Mouse (Mus musculus) intestine, embryonic 16.5 days (tissue): ENCODE measurements around the gene Myh10. TPM values are rescaled to one million over a fixed set of nuclear protein-coding genes. Genes with fewer than 3 reads are reported as not detected.

Source experiments
- ATAC-seq: fragments of 200-750 bp; cut with Nextera tagmentation; 2 replicates; pipeline ENCODE4 v1.8.0; 2017; ENCODE audit warnings: moderate TSS enrichment, moderate library complexity
- H3K27ac ChIP-seq: fragments of 300-500 bp; sonication (generic); 2 replicates; pipeline ENCODE4 v1.5.1; 2014; ENCODE audit warnings: mild to moderate bottlenecking, low read length
- H3K27me3 ChIP-seq: fragments of 300-500 bp; sonication (generic); replicated peaks from 2 replicates; pipeline ENCODE4 v1.6.1; 2014; ENCODE audit warnings: low read length, control low read depth, mixed read lengths; ENCODE audit not compliant: control insufficient read depth, insufficient read depth
- H3K36me3 ChIP-seq: fragments of 300-500 bp; sonication (generic); 2 replicates; pipeline ENCODE4 v1.6.1; 2014; ENCODE audit warnings: low read length, control low read depth; ENCODE audit not compliant: control insufficient read depth, insufficient read depth
- H3K4me1 ChIP-seq: fragments of 300-500 bp; sonication (generic); 2 replicates; pipeline ENCODE4 v1.6.1; 2014; ENCODE audit warnings: low read length, control low read depth, mixed read lengths; ENCODE audit not compliant: control insufficient read depth, insufficient read depth
- H3K4me2 ChIP-seq: fragments of 300-500 bp; sonication (generic); 2 replicates; pipeline ENCODE4 v1.6.1; 2014; ENCODE audit warnings: low read depth, low read length, control low read depth
- H3K4me3 ChIP-seq: fragments of 300-500 bp; sonication (generic); 2 replicates; pipeline ENCODE4 v1.5.1; 2014; ENCODE audit warnings: mild to moderate bottlenecking, low read length
- H3K9ac ChIP-seq: fragments of 300-500 bp; sonication (generic); 2 replicates; pipeline ENCODE4 v1.6.1; 2014; ENCODE audit warnings: low read depth, low read length
- H3K9me3 ChIP-seq: fragments of 300-500 bp; sonication (generic); 2 replicates; pipeline ENCODE4 v1.6.1; 2016; ENCODE audit warnings: low read length, control low read depth; ENCODE audit not compliant: control insufficient read depth
- WGBS: fragments of 180-500 bp; shearing (Covaris S2); extraction: QIAGEN DNeasy Blood & Tissue Kit; methylation state at CpG from one replicate; pipeline ENCODE4 v1.1.7; 2014; 5-methylcytosine and 5-hydroxymethylcytosine counted together
- polyA plus RNA-seq: library from polyadenylated mRNA; unstranded; fragments of >200 nt; fragmentation: Nextera tagmentation; extraction: Ambion mirVana; gene quantifications from 2 replicates; pipeline ENCODE4 v1.2.1, GENCODE M21; 2015

Myh10 gene
- polyA plus RNA-seq, 1 experiment from 2014 or later, result 49.5 TPM

- Histone ChIP-seq H3K9ac (no peak overlapping the region), H3K36me3 (peaks cover 18% of the 10 kb centered on the region), H3K9me3 (no peaks in the 10 kb centered on the region), H3K27ac (no peak overlapping the region), H3K4me2 (no peak overlapping the region), H3K4me3 (no peak overlapping the region), H3K27me3 (no peaks in the 10 kb centered on the region), H3K4me1 (no peaks in the 10 kb centered on the region)
- no peak for ATAC-seq
Observed at GRCm38 (mm10) chr11:68833593-68833992, 142.2 kb downstream of the Myh10 start.

GRCm38 (mm10) chr11:68835034-68835433 is 143.7 kb downstream of the Myh10 start:
- no peak for ATAC-seq
- Histone ChIP-seq H3K36me3 (peaks cover 25% of the 10 kb centered on the region), H3K27me3 (no peaks in the 10 kb centered on the region), H3K9ac (no peak overlapping the region), H3K4me2 (no peak overlapping the region), H3K9me3 (no peaks in the 10 kb centered on the region), H3K4me3 (no peak overlapping the region), H3K4me1 (no peaks in the 10 kb centered on the region), H3K27ac (no peak overlapping the region)
- WGBS, result 85% methylated on average over 3 of the region's 3 CpGs

GRCm38 (mm10) chr11:68839606-68840005 is 148.2 kb downstream of the Myh10 start:
- 86% methylated on average over 5 of the region's 5 CpGs for WGBS
- H3K9me3 ChIP-seq, result no peaks in the 10 kb centered on the region
- H3K27ac ChIP-seq, result no peak overlapping the region
- ATAC-seq, result no peak
- H3K27me3 ChIP-seq, result no peaks in the 10 kb centered on the region
- no peaks in the 10 kb centered on the region for H3K4me1 ChIP-seq
- no peak overlapping the region for H3K4me2 ChIP-seq
- H3K4me3 ChIP-seq, result no peak overlapping the region
- H3K36me3 ChIP-seq, result peaks cover 24% of the 10 kb centered on the region
- no peak overlapping the region for H3K9ac ChIP-seq

GRCm38 (mm10) chr11:68850862-68851261 is 159.5 kb downstream of the Myh10 start:
- peak overlapping the region; percentile 19 for H3K4me2 ChIP-seq
- H3K27me3 ChIP-seq, result no peaks in the 10 kb centered on the region
- H3K9ac ChIP-seq, result peak overlapping the region; percentile 2; the same call in 1 of the 2 replicates
- no peak overlapping the region for H3K27ac ChIP-seq
- peak overlapping the region; percentile 12; the same call in 1 of the 2 replicates for H3K4me3 ChIP-seq
- 72% methylated on average over 7 of the region's 7 CpGs for WGBS
- no peaks in the 10 kb centered on the region for H3K36me3 ChIP-seq
- H3K4me1 ChIP-seq, result peaks cover 21% of the 10 kb centered on the region
- no peak for ATAC-seq
- no peaks in the 10 kb centered on the region for H3K9me3 ChIP-seq

GRCm38 (mm10) chr11:68851644-68852485 is 160.5 kb downstream of the Myh10 start:
- ATAC-seq, result no peak
- under 1% methylated on average over 13 of the region's 13 CpGs for WGBS
- Histone ChIP-seq H3K4me3 (peak overlapping the region; percentile 100), H3K4me2 (peak overlapping the region; percentile 70), H3K9me3 (no peaks in the 10 kb centered on the region), H3K36me3 (no peaks in the 10 kb centered on the region), H3K4me1 (peaks cover 21% of the 10 kb centered on the region), H3K9ac (peak overlapping the region; percentile 98), H3K27me3 (no peaks in the 10 kb centered on the region), H3K27ac (peak overlapping the region; percentile 100)

GRCm38 (mm10) chr11:68852486-68852901 is 161.1 kb downstream of the Myh10 start:
- Histone ChIP-seq H3K36me3 (no peaks in the 10 kb centered on the region), H3K27ac (peak overlapping the region; percentile 100), H3K27me3 (no peaks in the 10 kb centered on the region), H3K9me3 (no peaks in the 10 kb centered on the region), H3K4me2 (peak overlapping the region; percentile 70), H3K4me1 (peaks cover 21% of the 10 kb centered on the region), H3K4me3 (peak overlapping the region; percentile 100), H3K9ac (peak overlapping the region; percentile 98)
- under 1% methylated on average over 34 of the region's 36 CpGs for WGBS
- peak; percentile 87 for ATAC-seq

- ATAC-seq, result peak; percentile 99
- peak overlapping the region; percentile 98 for H3K9ac ChIP-seq
- H3K36me3 ChIP-seq, result no peaks in the 10 kb centered on the region
- H3K4me3 ChIP-seq, result peak overlapping the region; percentile 100
- peak overlapping the region; percentile 100 for H3K27ac ChIP-seq
- no peaks in the 10 kb centered on the region for H3K9me3 ChIP-seq
- no peaks in the 10 kb centered on the region for H3K27me3 ChIP-seq
- under 1% methylated on average over 42 of the region's 42 CpGs for WGBS
- H3K4me1 ChIP-seq, result peaks cover 21% of the 10 kb centered on the region
- H3K4me2 ChIP-seq, result peak overlapping the region; percentile 70
Observed at GRCm38 (mm10) chr11:68852932-68853409, 161.6 kb downstream of the Myh10 start.

GRCm38 (mm10) chr11:68853611-68854401 is 162.4 kb downstream of the Myh10 start:
- peak overlapping the region; percentile 100 for H3K27ac ChIP-seq
- 32% methylated on average over 14 of the region's 14 CpGs for WGBS
- H3K36me3 ChIP-seq, result no peaks in the 10 kb centered on the region
- ATAC-seq, result peak; percentile 8; the same call in 1 of the 2 replicates
- H3K9ac ChIP-seq, result peak overlapping the region; percentile 65
- H3K4me2 ChIP-seq, result peak overlapping the region; percentile 68
- no peaks in the 10 kb centered on the region for H3K27me3 ChIP-seq
- no peaks in the 10 kb centered on the region for H3K9me3 ChIP-seq
- peak overlapping the region; percentile 100 for H3K4me3 ChIP-seq
- H3K4me1 ChIP-seq, result peaks cover 21% of the 10 kb centered on the region

GRCm38 (mm10) chr11:68854621-68855020 is 163.3 kb downstream of the Myh10 start:
- Histone ChIP-seq H3K27ac (no peak overlapping the region), H3K9me3 (no peaks in the 10 kb centered on the region), H3K27me3 (no peaks in the 10 kb centered on the region), H3K9ac (no peak overlapping the region), H3K36me3 (no peaks in the 10 kb centered on the region), H3K4me3 (no peak overlapping the region), H3K4me1 (peaks cover 21% of the 10 kb centered on the region), H3K4me2 (no peak overlapping the region)
- ATAC-seq, result no peak
- 83% methylated on average over 3 of the region's 3 CpGs for WGBS
